ENCODE assay signal across 13 mouse cellular contexts in genomic region chr13:70862162-70862908, GRCm38 (mm10). TPM values are rescaled to one million over a fixed set of nuclear protein-coding genes. Genes with fewer than 3 reads are reported as not detected.
DNase-seq lines count a peak whose midpoint lies in the region; ATAC-seq and TF ChIP-seq lines count a peak whose summit lies in the region.
"Had no signal": no experiment of that assay in that cellular context is flagged by ENCODE, and none has a peak within 500 bp of the region (broad histone marks: within the 10 kb centered on the region; RNA-seq: fewer than 3 reads in every experiment).

No protein-coding gene starts in this region.

- no peaks in the 10 kb centered on the region for H3K79me2 ChIP-seq in heart, adult 2 months (replicated peaks; ENCODE audit: control insufficient read depth, insufficient read depth, low read length)

- intact Hi-C loops in heart, adult 2 months (cut with DNase I), result no loop called here

- no peaks in the 10 kb centered on the region for H3K27me3 ChIP-seq in heart, adult 2 months (ENCODE audit: control insufficient read depth, insufficient read depth, low read length)
- H3K27me3 ChIP-seq in heart, embryonic 11.5 days (ENCODE audit: control insufficient read depth, insufficient read depth, low read length), result no peaks in the 10 kb centered on the region
- H3K27me3 ChIP-seq in lung, embryonic 14.5 days (ENCODE audit: insufficient read depth, low read length), result no peaks in the 10 kb centered on the region
- H3K27me3 ChIP-seq: liver, embryonic 13.5 days; megakaryocyte, embryonic 14.5 days had no signal

- 0 out of 2 replicates have a peak overlapping the region, but pooled peaks have one; percentile 17 for H3K27ac ChIP-seq in heart, adult 2 months
- no peak overlapping the region for H3K27ac ChIP-seq in heart, embryonic 11.5 days (ENCODE audit: low read depth, low read length)
- H3K27ac ChIP-seq in lung, embryonic 14.5 days (ENCODE audit: low read depth), result no peak overlapping the region
- H3K27ac ChIP-seq: forebrain, embryonic 10.5 days; liver, embryonic 13.5 days had no signal

- WGBS in heart, adult 2 months, result 42% methylated on average over 8 of the region's 8 CpGs
- 58% methylated on average over 6 of the region's 8 CpGs for WGBS in heart, embryonic 11.5 days (ENCODE audit: insufficient replicate concordance)
- WGBS in lung, embryonic 14.5 days, result 36% methylated on average over 8 of the region's 8 CpGs

- no peak for TF ChIP-seq POLR2A in heart, adult 2 months (IDR thresholded peaks at IDR 0.05; ENCODE audit: insufficient read depth, low read depth, low read length)

- no peak overlapping the region for H3K4me2 ChIP-seq in heart, embryonic 11.5 days
- H3K4me2 ChIP-seq in lung, embryonic 14.5 days, result no peak overlapping the region
- H3K4me2 ChIP-seq: liver, embryonic 13.5 days had no signal

- DNase-seq in heart, adult 2 months, result peak in 1 of 2 experiments; percentile 34
- peak; percentile 16 for DNase-seq in lung, embryonic 14.5 days
- DNase-seq in lung, postnatal 10 days, result no peak
- peak; percentile 43 for DNase-seq in adipocyte (ENCODE audit: low spot score)
- peak; percentile 6 for DNase-seq in lung, postnatal 14 days
- DNase-seq: kidney, postnatal 14 days; liver, embryonic 13.5 days; right cerebral cortex, postnatal 25 days; thymus, adult 2 months had no signal

- no peaks in the 10 kb centered on the region for H3K4me1 ChIP-seq in heart, adult 2 months (ENCODE audit: control insufficient read depth, insufficient read depth, low read length)
- H3K4me1 ChIP-seq in heart, embryonic 11.5 days (ENCODE audit: control insufficient read depth, insufficient read depth, low read length), result no peaks in the 10 kb centered on the region
- no peaks in the 10 kb centered on the region for H3K4me1 ChIP-seq in lung, embryonic 14.5 days (ENCODE audit: insufficient read depth)
- H3K4me1 ChIP-seq: forebrain, embryonic 10.5 days; liver, embryonic 13.5 days; megakaryocyte, embryonic 14.5 days had no signal

- ATAC-seq in heart, embryonic 11.5 days (replicated peaks; ENCODE audit: insufficient number of reproducible peaks, low FRiP score, low TSS enrichment), result no peak
- no peak for ATAC-seq in lung, embryonic 14.5 days (ENCODE audit: insufficient read depth)
- ATAC-seq in inflammation-experienced regulatory T-cells, adult 6 months, result no peak

- no peaks in the 10 kb centered on the region for H3K36me3 ChIP-seq in heart, adult 2 months (ENCODE audit: control insufficient read depth, insufficient read depth, low read length)
- no peaks in the 10 kb centered on the region for H3K36me3 ChIP-seq in heart, embryonic 11.5 days (ENCODE audit: control insufficient read depth, insufficient read depth, low read length)
- H3K36me3 ChIP-seq in lung, embryonic 14.5 days (ENCODE audit: insufficient read depth), result no peaks in the 10 kb centered on the region
- H3K36me3 ChIP-seq: forebrain, embryonic 10.5 days; liver, embryonic 13.5 days had no signal

- no peak for TF ChIP-seq CTCF in heart, adult 2 months (IDR thresholded peaks at IDR 0.05)
- TF ChIP-seq CTCF in lung, embryonic 14.5 days (IDR thresholded peaks at IDR 0.05; ENCODE audit: low read depth), result 0 out of 2 replicates have a peak, but pooled peaks have one; percentile 7

- H3K9me3 ChIP-seq in heart, embryonic 11.5 days (replicated peaks; ENCODE audit: control insufficient read depth, low read length), result no peaks in the 10 kb centered on the region
- H3K9me3 ChIP-seq in lung, embryonic 14.5 days (ENCODE audit: low read depth, low read length), result no peaks in the 10 kb centered on the region
- H3K9me3 ChIP-seq: forebrain, embryonic 10.5 days; liver, embryonic 13.5 days had no signal

- H3K9ac ChIP-seq in heart, adult 2 months (ENCODE audit: low read depth, low read length), result no peak overlapping the region
- H3K9ac ChIP-seq in heart, embryonic 11.5 days (ENCODE audit: low read depth, low read length), result no peak overlapping the region
- H3K9ac ChIP-seq in lung, embryonic 14.5 days, result no peak overlapping the region
- H3K9ac ChIP-seq: liver, embryonic 13.5 days had no signal

- no peak overlapping the region for H3K4me3 ChIP-seq in heart, adult 2 months
- no peak overlapping the region for H3K4me3 ChIP-seq in heart, embryonic 11.5 days (ENCODE audit: low read depth, low read length)
- no peak overlapping the region for H3K4me3 ChIP-seq in lung, embryonic 14.5 days (ENCODE audit: low read depth, low read length)
- H3K4me3 ChIP-seq: forebrain, embryonic 10.5 days; liver, embryonic 13.5 days; megakaryocyte, embryonic 14.5 days had no signal

- TF ChIP-seq EP300 in heart, adult 2 months (IDR thresholded peaks at IDR 0.05; ENCODE audit: insufficient read depth, low read depth, low read length), result no peak

RNA-seq across cellular contexts. Expression of gene Adamts16, which starts 20.7 kb away (rescaled TPM):
- total RNA-seq in heart, adult 2 months (2021), result not detected
- polyA plus RNA-seq in heart, adult 2 months (2012; rRNA removed), result 0.04 TPM in 1 of 2 replicates, not detected in the other
- 0.10 and 0.13 TPM in 2 replicates for polyA plus RNA-seq in heart, embryonic 11.5 days (2014; fragmentation: Nextera tagmentation; extraction: Ambion mirVana)
- 0.04 and 0.07 TPM in 2 replicates for polyA plus RNA-seq in lung, embryonic 14.5 days (2014; fragmentation: Nextera tagmentation; extraction: Ambion mirVana)
- polyA plus RNA-seq in inflammation-experienced regulatory T-cells, adult 6 months (2017; shearing (Covaris generic)), result not detected
